Mouse (Mus musculus): ENCODE measurements around the gene Adig. TPM values are rescaled to one million over a fixed set of nuclear protein-coding genes. Genes with fewer than 3 reads are reported as not detected.
A peak's percentile ranks its signal among the peaks of the same experiment; 100 is the strongest.

The Adig gene
- polyA plus RNA-seq, 1 experiment from 2014 or later: not detected

DNA sequence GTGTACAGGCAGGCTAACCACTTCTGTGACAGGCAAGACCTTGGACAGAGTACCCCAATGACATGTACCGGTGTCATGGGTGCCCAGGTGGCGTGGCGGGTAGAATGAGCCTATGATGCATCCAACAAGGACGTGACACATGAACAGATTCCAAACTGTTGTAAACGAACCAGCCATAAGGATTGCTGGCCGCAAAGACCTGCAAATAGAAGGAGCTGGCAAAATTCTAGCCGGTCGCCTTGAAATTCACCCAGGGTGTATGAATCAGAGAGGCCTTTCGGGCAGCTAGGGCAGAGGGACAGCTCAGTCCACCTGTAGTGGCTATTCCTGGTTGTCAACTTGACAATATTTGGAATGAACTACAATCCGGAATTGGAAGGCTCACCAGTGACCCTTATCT is 52.0 kb downstream of the Adig start:
- H3K4me3 ChIP-seq (ENCODE audit: low read depth, low read length): no peak overlapping the region
- 25% methylated on average over 10 of the region's 10 CpGs for WGBS
- ATAC-seq (no peak), DNase-seq (ENCODE audit: low spot score) (no peak)
- H3K27me3 ChIP-seq (replicated peaks; ENCODE audit: control insufficient read depth, insufficient read depth, low read length): peaks cover 16% of the 10 kb centered on the region; the same call in 1 of the 2 replicates
- H3K9me3 ChIP-seq (replicated peaks; ENCODE audit: control insufficient read depth, low read length): no peaks in the 10 kb centered on the region
- H3K36me3 ChIP-seq (ENCODE audit: control insufficient read depth, insufficient read depth, low read length): no peaks in the 10 kb centered on the region
- H3K27ac ChIP-seq (ENCODE audit: low read depth, low read length): 0 out of 2 replicates have a peak overlapping the region, but pooled peaks have one; percentile 9
- no peak overlapping the region for H3K9ac ChIP-seq (ENCODE audit: low read length)
- H3K4me1 ChIP-seq (ENCODE audit: control insufficient read depth, insufficient read depth, low read length): peaks cover 26% of the 10 kb centered on the region
- H3K4me2 ChIP-seq (ENCODE audit: low read length): no peak overlapping the region

DNA sequence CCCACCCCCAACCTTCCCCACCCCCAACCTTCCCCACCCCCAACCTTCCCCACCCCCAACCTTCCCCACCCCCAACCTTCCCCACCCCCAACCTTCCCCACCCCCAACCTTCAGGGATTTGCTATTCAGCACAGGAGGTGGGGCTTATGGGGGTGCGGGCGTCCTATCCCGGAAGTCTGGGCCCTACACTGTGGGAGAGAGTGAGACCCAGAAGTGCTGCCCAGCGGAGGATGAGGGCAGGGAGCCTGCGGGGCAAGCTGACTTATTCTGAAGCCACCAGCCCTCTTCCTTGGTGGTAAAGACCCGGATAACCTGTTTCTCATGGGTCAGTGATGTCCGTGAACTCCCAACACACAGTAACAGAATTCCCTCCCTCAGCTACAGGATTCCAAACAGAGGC is 52.8 kb downstream of the Adig start:
- Histone ChIP-seq H3K4me2 (ENCODE audit: low read length) (peak overlapping the region; percentile 55), H3K4me3 (ENCODE audit: low read depth, low read length) (0 out of 2 replicates have a peak overlapping the region, but pooled peaks have one; percentile 22), H3K27ac (ENCODE audit: low read depth, low read length) (peak overlapping the region; percentile 90), H3K27me3 (replicated peaks; ENCODE audit: control insufficient read depth, insufficient read depth, low read length) (peaks cover 16% of the 10 kb centered on the region; the same call in 1 of the 2 replicates), H3K9ac (ENCODE audit: low read length) (no peak overlapping the region; the same call in 1 of the 2 replicates), H3K4me1 (ENCODE audit: control insufficient read depth, insufficient read depth, low read length) (peaks cover 32% of the 10 kb centered on the region), H3K9me3 (replicated peaks; ENCODE audit: control insufficient read depth, low read length) (no peaks in the 10 kb centered on the region), H3K36me3 (ENCODE audit: control insufficient read depth, insufficient read depth, low read length) (no peaks in the 10 kb centered on the region)
- 2% methylated on average over 7 of the region's 7 CpGs for WGBS
- DNase-seq (ENCODE audit: low spot score) (peak; percentile 27), ATAC-seq (no peak)

DNA sequence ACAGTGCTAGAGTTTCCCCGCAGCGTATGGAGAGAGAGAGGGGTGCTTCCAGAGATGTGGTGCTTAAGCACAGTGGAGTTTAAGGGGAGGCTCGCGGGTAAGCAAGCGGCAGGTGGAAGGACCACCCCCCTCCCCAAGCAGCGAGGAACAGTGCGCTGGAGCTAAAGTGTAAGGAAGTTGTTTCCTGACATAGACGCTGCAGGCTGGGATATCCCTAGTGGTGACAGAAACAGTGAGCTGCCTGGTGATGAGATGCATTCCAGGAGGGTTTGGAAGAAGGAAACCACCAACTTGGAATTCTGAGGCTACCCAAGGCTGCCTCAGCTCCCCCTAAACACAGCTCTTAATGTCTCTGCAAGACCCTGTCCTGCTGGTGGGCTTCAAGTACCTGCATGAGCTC is 53.4 kb downstream of the Adig start:
- Histone ChIP-seq H3K4me2 (ENCODE audit: low read length) (peak overlapping the region; percentile 55), H3K9ac (ENCODE audit: low read length) (peak overlapping the region; percentile 52), H3K4me3 (ENCODE audit: low read depth, low read length) (peak overlapping the region; percentile 22), H3K36me3 (ENCODE audit: control insufficient read depth, insufficient read depth, low read length) (no peaks in the 10 kb centered on the region), H3K27ac (ENCODE audit: low read depth, low read length) (peak overlapping the region; percentile 90), H3K4me1 (ENCODE audit: control insufficient read depth, insufficient read depth, low read length) (peaks cover 32% of the 10 kb centered on the region), H3K27me3 (replicated peaks; ENCODE audit: control insufficient read depth, insufficient read depth, low read length) (peaks cover 11% of the 10 kb centered on the region; the same call in 1 of the 2 replicates), H3K9me3 (replicated peaks; ENCODE audit: control insufficient read depth, low read length) (no peaks in the 10 kb centered on the region)
- ATAC-seq (peak; percentile 22), DNase-seq (ENCODE audit: low spot score) (peak; percentile 41)
- 2% methylated on average over 8 of the region's 8 CpGs for WGBS

DNA sequence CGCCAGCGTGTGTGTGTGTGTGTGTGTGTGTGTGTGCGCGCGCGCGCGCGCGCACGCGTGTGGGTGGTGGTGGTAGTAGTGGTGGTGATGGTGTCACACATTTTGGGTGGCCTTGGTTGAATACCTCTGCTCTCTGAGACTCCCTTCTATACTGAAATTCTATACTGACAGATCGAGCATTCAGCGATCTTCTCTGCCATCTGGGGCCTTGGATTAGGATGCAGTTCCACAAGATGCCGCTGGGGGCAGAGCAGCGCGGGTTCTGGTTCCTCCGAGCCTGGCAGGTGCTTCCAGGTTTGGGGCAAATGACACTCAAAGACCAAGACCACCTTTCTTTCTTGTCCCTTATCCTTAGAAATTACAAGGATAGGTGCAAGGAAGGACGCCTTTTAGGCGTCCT is 53.8 kb downstream of the Adig start:
- Histone ChIP-seq H3K9me3 (replicated peaks; ENCODE audit: control insufficient read depth, low read length) (no peaks in the 10 kb centered on the region), H3K27ac (ENCODE audit: low read depth, low read length) (peak overlapping the region; percentile 90), H3K9ac (ENCODE audit: low read length) (peak overlapping the region; percentile 52), H3K4me2 (ENCODE audit: low read length) (peak overlapping the region; percentile 55), H3K4me3 (ENCODE audit: low read depth, low read length) (peak overlapping the region; percentile 22), H3K36me3 (ENCODE audit: control insufficient read depth, insufficient read depth, low read length) (no peaks in the 10 kb centered on the region), H3K4me1 (ENCODE audit: control insufficient read depth, insufficient read depth, low read length) (peaks cover 36% of the 10 kb centered on the region), H3K27me3 (replicated peaks; ENCODE audit: control insufficient read depth, insufficient read depth, low read length) (peaks cover 9% of the 10 kb centered on the region; the same call in 1 of the 2 replicates)
- under 1% methylated on average over 20 of the region's 20 CpGs for WGBS
- DNase-seq (ENCODE audit: low spot score): peak; percentile 87
- ATAC-seq: peak; percentile 60

DNA sequence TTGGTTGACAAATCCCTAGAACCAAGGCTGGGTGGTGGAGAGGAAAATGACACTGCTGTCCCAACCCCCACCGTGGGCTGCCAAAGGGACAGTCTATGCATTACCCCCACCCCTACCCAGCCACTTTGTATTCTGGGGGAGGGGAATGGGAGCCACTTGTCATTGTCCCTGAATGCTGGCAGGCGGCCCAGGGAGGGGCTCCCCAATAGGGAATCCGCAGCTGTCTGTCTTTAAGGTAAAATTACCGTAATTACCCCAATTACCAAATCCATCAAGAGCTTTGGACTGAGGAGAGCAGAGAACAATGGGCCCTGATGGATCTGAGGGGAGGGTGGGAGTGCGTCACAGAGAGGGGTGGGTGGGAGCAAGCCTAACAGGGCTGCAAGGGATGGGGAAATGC is 54.3 kb downstream of the Adig start:
- H3K27ac ChIP-seq (ENCODE audit: low read depth, low read length): peak overlapping the region; percentile 90

More for the DNA sequence above, 54.3 kb downstream of the Adig start:
- Histone ChIP-seq H3K4me1 (ENCODE audit: control insufficient read depth, insufficient read depth, low read length) (peaks cover 41% of the 10 kb centered on the region), H3K9me3 (replicated peaks; ENCODE audit: control insufficient read depth, low read length) (no peaks in the 10 kb centered on the region), H3K4me3 (ENCODE audit: low read depth, low read length) (no peak overlapping the region), H3K9ac (ENCODE audit: low read length) (no peak overlapping the region), H3K36me3 (ENCODE audit: control insufficient read depth, insufficient read depth, low read length) (no peaks in the 10 kb centered on the region), H3K27me3 (replicated peaks; ENCODE audit: control insufficient read depth, insufficient read depth, low read length) (peaks cover 9% of the 10 kb centered on the region; the same call in 1 of the 2 replicates), H3K4me2 (ENCODE audit: low read length) (peak overlapping the region; percentile 55; the same call in 1 of the 2 replicates)
- DNase-seq (ENCODE audit: low spot score) (peak; percentile 96), ATAC-seq (peak; percentile 88)
- 1% methylated on average over 5 of the region's 5 CpGs for WGBS

Other genes starting within 250 kb of the Adig start
- not detected in 2 replicates for gene Bpi, start 244.5 kb upstream of the Adig start, polyA plus RNA-seq (2014; fragmentation: Nextera tagmentation; extraction: Ambion mirVana)
- gene Lbp, start 196.1 kb upstream of the Adig start, polyA plus RNA-seq (2014; fragmentation: Nextera tagmentation; extraction: Ambion mirVana): 2.6 and 3.0 TPM in 2 replicates
- 30.3 and 55.7 TPM in 2 replicates for gene Snhg11, start 127.0 kb upstream of the Adig start, polyA plus RNA-seq (2014; fragmentation: Nextera tagmentation; extraction: Ambion mirVana)
- gene Ralgapb, start 92.8 kb upstream of the Adig start, polyA plus RNA-seq (2014; fragmentation: Nextera tagmentation; extraction: Ambion mirVana): 22.8 and 25.7 TPM in 2 replicates
- gene Arhgap40, start 10.2 kb downstream of the Adig start, polyA plus RNA-seq (2014; fragmentation: Nextera tagmentation; extraction: Ambion mirVana): 0.44 and 0.48 TPM in 2 replicates
- gene Slc32a1, start 108.2 kb downstream of the Adig start, polyA plus RNA-seq (2014; fragmentation: Nextera tagmentation; extraction: Ambion mirVana): 4.6 and 6.4 TPM in 2 replicates
- gene Actr5, start 122.3 kb downstream of the Adig start, polyA plus RNA-seq (2014; fragmentation: Nextera tagmentation; extraction: Ambion mirVana): 10.4 and 12.8 TPM in 2 replicates
- 12.4 and 18.4 TPM in 2 replicates for gene Ppp1r16b, start 162.8 kb downstream of the Adig start, polyA plus RNA-seq (2014; fragmentation: Nextera tagmentation; extraction: Ambion mirVana)